Mouse (Mus musculus): ENCODE results near the gene Gm44502.

DNA sequence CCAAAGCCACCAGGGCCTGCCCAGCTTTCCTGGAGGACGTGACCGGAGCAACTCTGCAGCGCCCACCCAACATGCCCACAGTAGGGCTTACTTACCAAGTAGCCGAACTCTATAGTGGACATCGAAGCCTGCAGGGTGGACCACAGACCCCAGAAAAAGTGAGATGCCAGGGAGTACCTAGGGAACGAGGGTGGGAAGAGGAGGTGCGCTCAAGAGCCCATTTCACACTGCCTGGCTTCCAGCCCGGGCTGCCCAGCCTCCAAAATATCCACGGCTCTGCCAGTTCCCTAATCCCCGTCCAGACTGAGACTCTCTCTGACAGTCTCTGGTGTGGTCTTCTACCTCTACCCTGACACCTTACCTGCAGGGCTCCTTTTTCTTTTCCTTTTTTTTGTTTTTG, 2.8 kb downstream of the Gm44502 start:
- TF ChIP-seq CTCF (IDR thresholded peaks at IDR 0.05; ENCODE audit: low read depth), result no peak
- no peak for TF ChIP-seq EP300 (optimal IDR thresholded peaks at IDR 0.05)

Data from stomach, postnatal 0 days (tissue).